ENCODE assay signal across 14 mouse cellular contexts in genomic region chr12:74230808-74231207, GRCm38 (mm10).
DNase-seq lines count a peak whose midpoint lies in the region; ATAC-seq and TF ChIP-seq lines count a peak whose summit lies in the region.
"Had no signal": no experiment of that assay in that cellular context is flagged by ENCODE, and none has a peak within 500 bp of the region (broad histone marks: within the 10 kb centered on the region; RNA-seq: fewer than 3 reads in every experiment).

No protein-coding gene starts in this region.

- peak; percentile 93 for ATAC-seq in frontal cortex, adult (ENCODE audit: low TSS enrichment)
- ATAC-seq in intestine, postnatal 0 days, result no peak
- ATAC-seq: forebrain, embryonic 15.5 days had no signal

- H3K9ac ChIP-seq in intestine, postnatal 0 days (ENCODE audit: low read depth, low read length), result no peak overlapping the region
- H3K9ac ChIP-seq: forebrain, embryonic 15.5 days; heart, embryonic 13.5 days; liver, embryonic 15.5 days; midbrain, embryonic 12.5 days had no signal

- TF ChIP-seq POLR2A in olfactory bulb, adult 2 months (IDR thresholded peaks at IDR 0.05; ENCODE audit: insufficient read depth, low read depth, low read length), result no peak

- H3K27me3 ChIP-seq in intestine, postnatal 0 days (replicated peaks; ENCODE audit: control insufficient read depth, insufficient read depth, low read length), result no peaks in the 10 kb centered on the region
- H3K27me3 ChIP-seq: forebrain, embryonic 15.5 days; heart, embryonic 13.5 days; liver, embryonic 15.5 days; midbrain, embryonic 12.5 days had no signal

- 23% methylated on average over 10 of the region's 10 CpGs for WGBS in olfactory bulb, adult 2 months
- 54% methylated on average over 10 of the region's 10 CpGs for WGBS in intestine, postnatal 0 days

- H3K4me3 ChIP-seq in olfactory bulb, adult 2 months (ENCODE audit: insufficient read depth, low read depth, low read length), result no peak overlapping the region
- H3K4me3 ChIP-seq in gastrocnemius, adult 2 months, result no peak overlapping the region
- no peak overlapping the region for H3K4me3 ChIP-seq in intestine, postnatal 0 days (ENCODE audit: low read depth, low read length)
- H3K4me3 ChIP-seq: forebrain, embryonic 15.5 days; heart, embryonic 13.5 days; liver, embryonic 15.5 days; midbrain, embryonic 12.5 days had no signal

- H3K27ac ChIP-seq in olfactory bulb, adult 2 months (ENCODE audit: insufficient read depth, low read depth, low read length), result peak overlapping the region; percentile 75
- H3K27ac ChIP-seq in gastrocnemius, adult 2 months, result no peak overlapping the region
- H3K27ac ChIP-seq in intestine, postnatal 0 days (ENCODE audit: low read depth, low read length), result no peak overlapping the region
- H3K27ac ChIP-seq: forebrain, embryonic 15.5 days; heart, embryonic 13.5 days; liver, embryonic 15.5 days; midbrain, embryonic 12.5 days had no signal

- intact Hi-C loops in gastrocnemius, adult 2 months (cut with DNase I), result no loop called here

- H3K4me2 ChIP-seq in intestine, postnatal 0 days (replicated peaks; ENCODE audit: low read depth), result no peak overlapping the region
- H3K4me2 ChIP-seq: forebrain, embryonic 15.5 days; heart, embryonic 13.5 days; liver, embryonic 15.5 days; midbrain, embryonic 12.5 days had no signal

- DNase-seq in layer of hippocampus, adult 18-20 months (ENCODE audit: low spot score in 2 of 2), result peak; percentile 34 to 79
- no peak for DNase-seq in layer of hippocampus, postnatal 10 days (ENCODE audit: low spot score in 2 of 2)
- DNase-seq in layer of hippocampus, adult 8-10 months (ENCODE audit: low spot score in 2 of 2), result peak; percentile 28 to 44
- DNase-seq in gastrocnemius, adult 2 months, result no peak
- DNase-seq: adrenal gland, postnatal 25 days; cerebellum, postnatal 36 days; thymus, adult 18-20 months had no signal

- H3K9me3 ChIP-seq in intestine, postnatal 0 days (ENCODE audit: control insufficient read depth), result no peaks in the 10 kb centered on the region
- H3K9me3 ChIP-seq: forebrain, embryonic 15.5 days; heart, embryonic 13.5 days; liver, embryonic 15.5 days; midbrain, embryonic 12.5 days had no signal

- no peaks in the 10 kb centered on the region for H3K36me3 ChIP-seq in intestine, postnatal 0 days (ENCODE audit: control insufficient read depth, insufficient read depth)
- H3K36me3 ChIP-seq: heart, embryonic 13.5 days; liver, embryonic 15.5 days; midbrain, embryonic 12.5 days had no signal

- no peak for TF ChIP-seq CTCF in olfactory bulb, adult 2 months (IDR thresholded peaks at IDR 0.05; ENCODE audit: insufficient read depth, low read depth, low read length)
- TF ChIP-seq CTCF in gastrocnemius, adult 2 months (IDR thresholded peaks at IDR 0.05), result no peak
- TF ChIP-seq CTCF in intestine, postnatal 0 days (IDR thresholded peaks at IDR 0.05; ENCODE audit: low read depth), result no peak

- H3K4me1 ChIP-seq in olfactory bulb, adult 2 months (ENCODE audit: control insufficient read depth, insufficient read depth, low read length), result peaks cover 5% of the 10 kb centered on the region
- H3K4me1 ChIP-seq in intestine, postnatal 0 days (replicated peaks; ENCODE audit: control insufficient read depth, insufficient read depth, low read length), result no peaks in the 10 kb centered on the region
- H3K4me1 ChIP-seq: forebrain, embryonic 15.5 days; heart, embryonic 13.5 days; liver, embryonic 15.5 days; midbrain, embryonic 12.5 days had no signal

Comparison
In these comparisons a context has a peak if more than half of its experiments do, and no peak if none do; other contexts are left out.
1. DNase-seq: peak in layer of hippocampus, adult 18-20 months (2 of 2) and layer of hippocampus, adult 8-10 months (2 of 2); none in layer of hippocampus, postnatal 10 days (0 of 2) and gastrocnemius, adult 2 months (single experiment).